Mouse (Mus musculus): Measurements from ENCODE around the gene Cpt1a.

Gene Cpt1a

GRCm38 (mm10) chr19:3374028-3374427 is 51.9 kb downstream of the Cpt1a start:
- DNase-seq = no peak

GRCm38 (mm10) chr19:3375945-3376495 is 53.9 kb downstream of the Cpt1a start:
- DNase-seq = no peak

- no peak for DNase-seq
Measured at GRCm38 (mm10) chr19:3376966-3377715, 55.0 kb downstream of the Cpt1a start.

GRCm38 (mm10) chr19:3378614-3379013 is 56.5 kb downstream of the Cpt1a start:
- DNase-seq = no peak

- DNase-seq = no peak
Measured at GRCm38 (mm10) chr19:3388061-3388460, 65.9 kb downstream of the Cpt1a start.

- peak; percentile 86 for DNase-seq
Measured at GRCm38 (mm10) chr19:3388629-3389057, 66.5 kb downstream of the Cpt1a start, which contains the start of gene Tesmin. Gene Tesmin, plus strand, starts transcription at chr19:3388857.

GRCm38 (mm10) chr19:3389089-3389488 is 67.0 kb downstream of the Cpt1a start:
- DNase-seq = peak; percentile 91

GRCm38 (mm10) chr19:3392384-3392783 is 70.2 kb downstream of the Cpt1a start:
- DNase-seq = no peak

GRCm38 (mm10) chr19:3394216-3394615 is 72.1 kb downstream of the Cpt1a start:
- no peak for DNase-seq

- no peak for DNase-seq
Measured at GRCm38 (mm10) chr19:3400057-3400456, 77.9 kb downstream of the Cpt1a start.

GRCm38 (mm10) chr19:3401504-3401903 is 79.4 kb downstream of the Cpt1a start:
- no peak for DNase-seq

- DNase-seq = no peak
Measured at GRCm38 (mm10) chr19:3401943-3402342, 79.8 kb downstream of the Cpt1a start.

GRCm38 (mm10) chr19:3402390-3402789 is 80.3 kb downstream of the Cpt1a start:
- DNase-seq = no peak

- no peak for DNase-seq
Measured at GRCm38 (mm10) chr19:3404030-3404429, 81.9 kb downstream of the Cpt1a start.

- DNase-seq = no peak
Measured at GRCm38 (mm10) chr19:3405531-3406281, 83.6 kb downstream of the Cpt1a start.

GRCm38 (mm10) chr19:3414268-3414733 is 92.2 kb downstream of the Cpt1a start, which contains the start of gene Gal:
Gene Gal, minus strand, starts transcription at chr19:3414544.
- DNase-seq = peak; percentile 21

- DNase-seq = peak; percentile 44
Measured at GRCm38 (mm10) chr19:3419251-3419650, 97.1 kb downstream of the Cpt1a start.

GRCm38 (mm10) chr19:3422488-3422887 is 100.4 kb downstream of the Cpt1a start:
- DNase-seq = no peak

GRCm38 (mm10) chr19:3422981-3423380 is 100.8 kb downstream of the Cpt1a start:
- no peak for DNase-seq

- no peak for DNase-seq
Measured at GRCm38 (mm10) chr19:3424214-3424613, 102.1 kb downstream of the Cpt1a start.

GRCm38 (mm10) chr19:3428057-3428830 is 106.1 kb downstream of the Cpt1a start:
- DNase-seq = no peak

- DNase-seq = no peak
Measured at GRCm38 (mm10) chr19:3429156-3429816, 107.2 kb downstream of the Cpt1a start.

Data from right cerebral cortex, postnatal 14 days (tissue).